Comparison of ENCODE assay signal across 8 mouse cellular contexts in genomic region chr4:141857422-141857930, GRCm38 (mm10). TPM values are rescaled to one million over a fixed set of nuclear protein-coding genes. Genes with fewer than 3 reads are reported as not detected.
DNase-seq lines count a peak whose midpoint lies in the region; ATAC-seq and TF ChIP-seq lines count a peak whose summit lies in the region.

No protein-coding gene starts in this region.

- peak; percentile 71 for ATAC-seq in Patski

- no peak for DNase-seq in Patski (ENCODE audit: low read depth, low spot score)
- peak; percentile 86 for DNase-seq in cerebellum, adult 9-10 months
- peak; percentile 79 to 94 for DNase-seq in frontal cortex, adult 2 months (ENCODE audit: extremely low spot score in 1 of 2, low spot score in 1 of 2)
- DNase-seq in hindbrain, embryonic 10.5 days (ENCODE audit: low spot score), result peak; percentile 86
- peak; percentile 77 for DNase-seq in layer of hippocampus, adult 9-11 months
- DNase-seq in lung, postnatal 14 days, result peak; percentile 85
- peak; percentile 83 for DNase-seq in right cerebral cortex, adult 18-20 months
- peak; percentile 78 for DNase-seq in urinary bladder, postnatal 14 days (ENCODE audit: low spot score)

- H3K9me3 ChIP-seq in hindbrain, embryonic 10.5 days, result no peaks in the 10 kb centered on the region

- H3K27me3 ChIP-seq in Patski, result no peaks in the 10 kb centered on the region
- H3K27me3 ChIP-seq in hindbrain, embryonic 10.5 days (ENCODE audit: insufficient read depth, poor library complexity, severe bottlenecking), result no peaks in the 10 kb centered on the region

- H3K4me1 ChIP-seq in hindbrain, embryonic 10.5 days (replicated peaks), result peaks cover 4% of the 10 kb centered on the region

- in situ Hi-C loops in Patski (cut with MboI; ENCODE audit: low pct_unique_long_range_greater_than_20kb), result loop anchor here (5.0 kb wide), 1 partner anchor 100 kb away; no protein-coding TSS in a partner anchor

- H3K4me3 ChIP-seq in hindbrain, embryonic 10.5 days, result no peak overlapping the region

- TF ChIP-seq CTCF in Patski (IDR thresholded peaks at IDR 0.05), result no peak

- H3K27ac ChIP-seq in hindbrain, embryonic 10.5 days, result no peak overlapping the region

- CTCF ChIA-PET in Patski (lab: Charles Lee), result interaction anchor here (1.0 to 2.2 kb wide), 6 partner anchors 23 to 240 kb away, joined by 3 to 16 read pairs (median 4); no protein-coding TSS in a partner anchor

- WGBS in hindbrain, embryonic 10.5 days, result 19% methylated on average over 10 of the region's 10 CpGs

- H3K36me3 ChIP-seq in hindbrain, embryonic 10.5 days, result peaks cover 33% of the 10 kb centered on the region

- POLR2A ChIA-PET in Patski (lab: Charles Lee), result no interaction called here

RNA-seq across cellular contexts. Expression of gene Ctrc, which starts 11.3 kb away (rescaled TPM):
- not detected for polyA plus RNA-seq in Patski (2021)
- not detected in 2 replicates for polyA plus RNA-seq in frontal cortex, adult 2 months (2012; rRNA removed)
- not detected in 2 replicates for polyA plus RNA-seq in hindbrain, embryonic 10.5 days (2016; fragmentation: Nextera tagmentation; extraction: Ambion mirVana)

RNA-seq across cellular contexts. Expression of gene Efhd2, which starts 17.2 kb away (rescaled TPM):
- 54.6 TPM for polyA plus RNA-seq in Patski (2021)
- 244 and 256 TPM in 2 replicates for polyA plus RNA-seq in frontal cortex, adult 2 months (2012; rRNA removed)
- 51.4 and 61.3 TPM in 2 replicates for polyA plus RNA-seq in hindbrain, embryonic 10.5 days (2016; fragmentation: Nextera tagmentation; extraction: Ambion mirVana)

RNA-seq across cellular contexts. Expression of gene Cela2a, which starts 31.5 kb away (rescaled TPM):
- polyA plus RNA-seq in Patski (2021), result not detected
- polyA plus RNA-seq in frontal cortex, adult 2 months (2012; rRNA removed), result 0.18 and 0.42 TPM in 2 replicates
- polyA plus RNA-seq in hindbrain, embryonic 10.5 days (2016; fragmentation: Nextera tagmentation; extraction: Ambion mirVana), result not detected in 2 replicates
